Mouse (Mus musculus): Measurements from ENCODE around the gene Zfp963.

DNA sequence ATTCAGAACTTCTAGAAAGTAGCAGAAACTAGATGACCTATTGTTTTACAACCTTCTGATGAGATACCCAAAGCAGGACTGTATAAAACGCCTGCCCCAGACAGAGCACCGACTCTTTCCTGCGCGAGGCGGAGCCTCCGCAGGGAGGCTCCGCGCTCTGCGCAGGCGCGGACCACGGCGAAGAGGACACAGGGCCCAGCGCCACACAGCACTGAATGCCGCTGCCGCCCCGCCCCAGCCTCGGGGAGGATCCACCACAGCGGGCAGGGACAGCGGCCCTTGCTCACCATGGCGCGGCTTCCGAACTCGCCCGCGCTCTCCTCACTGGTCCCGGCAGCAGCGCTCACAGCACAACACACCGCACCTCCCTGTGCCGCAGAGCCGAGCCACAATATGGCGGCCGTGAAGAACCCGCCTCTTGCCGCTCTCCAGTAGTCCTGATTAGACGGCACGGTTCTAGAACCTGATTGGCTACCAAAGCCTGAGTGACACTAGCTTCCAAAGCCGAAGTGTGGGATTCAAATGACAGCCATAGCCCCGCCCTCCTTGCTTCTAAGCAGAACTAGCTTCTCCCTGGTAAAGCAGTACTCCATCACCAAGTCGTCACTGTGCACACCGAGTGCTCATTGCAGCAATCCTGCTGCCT lies 24.9 kb upstream of the Zfp963 start, which contains the start of gene Gm20422:
- TF ChIP-seq FLI1 (IDR thresholded peaks at IDR 0.05; ENCODE audit: low read length) (no peak), GATA1 (IDR thresholded peaks at IDR 0.05; ENCODE audit: borderline replicate concordance, low read length) (no peak)
